Mouse (Mus musculus): ENCODE data around the gene Olfr700.
"Not testable (repeated sequence)": the region's sequence is repeated elsewhere in the genome, so short reads cannot be mapped to it uniquely, and the experiment has no call there.

Gene Olfr700

DNA sequence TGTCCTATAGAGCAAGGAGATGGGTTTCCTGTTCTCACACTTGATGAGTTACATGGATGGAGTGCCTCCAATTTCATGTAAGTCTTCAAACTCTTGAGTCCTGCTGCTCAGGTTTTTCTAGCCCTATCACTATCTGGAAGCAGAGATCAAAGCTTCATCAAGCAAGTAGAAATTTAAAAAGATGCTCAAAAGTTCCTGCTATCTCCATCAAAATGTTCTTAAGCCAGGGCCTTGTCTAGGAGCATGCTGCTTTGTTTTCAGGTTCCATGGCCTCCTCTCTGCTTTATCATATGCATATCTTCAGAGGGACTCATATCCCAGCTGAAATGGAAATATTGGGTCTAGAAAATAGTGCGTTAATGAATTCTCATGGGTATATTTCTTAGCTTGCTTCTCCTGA lies at the start of gene Olfr700:
TSS of gene Olfr700 (minus strand) at position 101 of the 400 bp plus-strand sequence.
- no peak for DNase-seq (ENCODE audit: low spot score)

GRCm38 (mm10) chr7:106843060-106843459 lies 34.4 kb upstream of the Olfr700 start, which contains the start of gene Olfr703:
Gene Olfr703 (plus strand): TSS chr7:106843360.
- no peak for DNase-seq (ENCODE audit: low spot score)

GRCm38 (mm10) chr7:106833793-106834192 lies 25.2 kb upstream of the Olfr700 start, which contains the start of gene Olfr702:
Gene Olfr702 (minus strand): TSS chr7:106833893.
- DNase-seq (ENCODE audit: low spot score), result no peak

DNA sequence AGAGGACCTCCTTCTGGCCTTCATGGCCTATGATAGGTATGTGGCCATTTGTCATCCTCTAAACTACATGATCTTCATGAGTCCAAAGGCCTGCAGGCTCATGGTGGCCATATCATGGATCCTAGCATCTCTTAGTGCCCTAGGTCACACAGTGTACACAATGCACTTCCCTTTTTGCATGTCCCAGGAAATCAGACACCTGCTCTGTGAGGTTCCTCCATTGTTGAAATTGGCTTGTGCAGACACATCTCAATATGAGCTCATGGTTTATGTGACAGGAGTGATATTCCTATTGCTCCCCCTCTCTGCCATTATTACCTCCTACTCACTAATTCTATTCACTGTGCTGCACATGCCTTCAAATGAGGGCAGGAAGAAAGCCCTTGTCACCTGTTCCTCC lies 9.8 kb upstream of the Olfr700 start:
- DNase-seq (ENCODE audit: low spot score), result no peak

DNA sequence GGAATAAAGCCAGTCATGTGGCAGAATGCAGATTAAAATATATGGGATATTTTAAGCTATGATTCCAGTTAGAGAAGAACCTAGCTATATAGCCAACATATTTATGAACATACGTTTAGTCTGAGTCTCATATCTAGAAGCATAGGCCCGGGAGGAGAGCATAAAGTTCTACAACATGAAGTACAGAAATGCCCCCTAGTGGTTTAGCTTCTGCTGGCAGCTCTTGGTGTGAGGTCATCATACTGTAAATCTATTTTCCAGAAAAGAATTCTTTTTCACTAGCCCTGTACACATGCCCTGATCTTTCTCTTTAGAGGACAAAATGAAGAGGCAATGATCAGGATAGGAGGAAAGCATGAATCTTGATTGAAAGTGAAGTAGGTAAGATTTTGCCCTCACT lies 7.1 kb upstream of the Olfr700 start:
- no peak for DNase-seq (ENCODE audit: low spot score)

DNA sequence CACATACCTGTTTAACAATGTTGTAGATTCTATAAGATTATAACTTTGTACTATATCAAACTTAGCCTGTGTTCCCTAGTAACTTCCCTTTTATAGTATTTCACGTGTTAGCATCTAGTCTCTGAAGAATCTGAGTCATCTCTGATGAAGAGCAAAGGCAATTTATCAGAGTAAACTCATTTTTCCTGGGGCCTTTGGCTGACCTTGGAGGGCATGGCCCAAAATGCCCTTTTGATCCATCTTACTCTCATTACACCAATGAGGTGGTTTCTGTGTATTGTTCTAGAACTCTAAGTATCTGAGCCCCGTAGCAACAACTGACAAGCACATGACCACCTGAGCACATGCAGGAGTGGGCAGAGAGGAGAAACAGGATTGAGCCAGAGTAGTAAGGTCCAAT lies 5.2 kb upstream of the Olfr700 start, which contains the start of gene Olfr701:
TSS of gene Olfr701 (plus strand) at position 301 of the 400 bp plus-strand sequence.
- no peak for DNase-seq (ENCODE audit: low spot score)

DNA sequence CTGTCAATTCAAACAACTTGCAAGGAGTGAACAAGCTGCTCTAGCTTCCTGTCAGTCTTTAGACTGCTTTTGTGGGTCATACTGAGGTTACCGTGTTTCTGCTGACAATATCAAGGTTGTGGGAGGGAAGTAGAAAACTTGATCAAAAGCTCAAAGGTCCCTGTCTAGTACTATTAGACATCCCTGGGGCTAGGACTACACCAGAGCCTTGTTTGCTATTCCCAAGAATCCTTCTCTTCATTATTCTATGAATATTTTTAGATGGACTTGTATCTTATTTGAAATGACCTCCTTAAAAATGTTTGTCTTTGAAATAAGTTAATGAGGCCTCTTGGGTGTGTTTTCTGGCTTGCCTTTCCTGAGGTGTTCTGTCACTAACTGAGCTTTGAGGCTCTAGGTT lies 15.5 kb downstream of the Olfr700 start, which contains the start of gene Olfr699:
TSS of gene Olfr699 (minus strand) at position 101 of the 400 bp plus-strand sequence.
- no peak for DNase-seq (ENCODE audit: low spot score)

GRCm38 (mm10) chr7:106788330-106788729 lies 20.3 kb downstream of the Olfr700 start:
- no peak for DNase-seq (ENCODE audit: low spot score)

- not testable (repeated sequence) for DNase-seq (ENCODE audit: low spot score)
These were observed 47.6 kb downstream of the Olfr700 start for GRCm38 (mm10) chr7:106761008-106761407.

- DNase-seq (ENCODE audit: low spot score), result no peak
These were observed 49.8 kb downstream of the Olfr700 start for GRCm38 (mm10) chr7:106758800-106759199.
